Mouse (Mus musculus) layer of hippocampus, postnatal 10 days (tissue): ENCODE results near the gene Upf1. TPM values are rescaled to one million over a fixed set of nuclear protein-coding genes. Genes with fewer than 3 reads are reported as not detected.

Source experiments
- DNase-seq, 2 experiments: peaks; one replicate each; pipeline ENCODE4 v3.0.0; 2021; ENCODE audit warnings: low spot score in 2 of 2
- total RNA-seq, 2 experiments: library from RNA; stranded (reverse); gene quantifications; 2 replicates each; pipeline ENCODE4 v1.2.3; 2021

Upf1 gene
- total RNA-seq, 2 experiments from 2014 or later: 50.8 to 51.0 TPM

GRCm38 (mm10) chr8:70360769-70361168 lies 7.7 kb upstream of the Upf1 start:
- DNase-seq: peak in 1 of 2 experiments; percentile 27

- no peak for DNase-seq
Measured at GRCm38 (mm10) chr8:70359411-70359810, 6.3 kb upstream of the Upf1 start.

GRCm38 (mm10) chr8:70356111-70356510 lies 3.0 kb upstream of the Upf1 start:
- DNase-seq: no peak

DNA sequence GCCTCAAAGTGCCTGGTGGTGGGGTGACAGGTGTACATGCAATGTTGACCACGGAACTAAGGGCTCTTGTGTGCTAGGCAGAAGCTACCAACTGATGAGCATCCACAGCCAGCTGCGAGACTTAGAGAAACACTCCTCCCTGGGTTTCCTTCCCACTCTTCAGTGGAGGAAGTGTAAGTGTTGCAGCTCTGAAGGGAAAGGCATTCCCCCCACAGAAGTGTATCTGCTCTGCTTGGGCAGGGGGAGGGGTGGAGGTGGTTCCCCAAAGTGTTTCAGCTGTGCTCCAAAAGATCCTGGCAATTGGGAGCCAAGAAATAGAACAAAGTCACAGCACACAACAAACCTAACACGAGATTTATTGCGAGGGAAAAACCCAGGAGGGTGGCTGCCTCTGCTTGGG lies 926 bp upstream of the Upf1 start:
- DNase-seq: no peak

- DNase-seq: no peak
Measured at GRCm38 (mm10) chr8:70352657-70353151, 374 bp downstream of the Upf1 start.

- DNase-seq: no peak
Measured at GRCm38 (mm10) chr8:70352000-70352384, 1.1 kb downstream of the Upf1 start.

DNA sequence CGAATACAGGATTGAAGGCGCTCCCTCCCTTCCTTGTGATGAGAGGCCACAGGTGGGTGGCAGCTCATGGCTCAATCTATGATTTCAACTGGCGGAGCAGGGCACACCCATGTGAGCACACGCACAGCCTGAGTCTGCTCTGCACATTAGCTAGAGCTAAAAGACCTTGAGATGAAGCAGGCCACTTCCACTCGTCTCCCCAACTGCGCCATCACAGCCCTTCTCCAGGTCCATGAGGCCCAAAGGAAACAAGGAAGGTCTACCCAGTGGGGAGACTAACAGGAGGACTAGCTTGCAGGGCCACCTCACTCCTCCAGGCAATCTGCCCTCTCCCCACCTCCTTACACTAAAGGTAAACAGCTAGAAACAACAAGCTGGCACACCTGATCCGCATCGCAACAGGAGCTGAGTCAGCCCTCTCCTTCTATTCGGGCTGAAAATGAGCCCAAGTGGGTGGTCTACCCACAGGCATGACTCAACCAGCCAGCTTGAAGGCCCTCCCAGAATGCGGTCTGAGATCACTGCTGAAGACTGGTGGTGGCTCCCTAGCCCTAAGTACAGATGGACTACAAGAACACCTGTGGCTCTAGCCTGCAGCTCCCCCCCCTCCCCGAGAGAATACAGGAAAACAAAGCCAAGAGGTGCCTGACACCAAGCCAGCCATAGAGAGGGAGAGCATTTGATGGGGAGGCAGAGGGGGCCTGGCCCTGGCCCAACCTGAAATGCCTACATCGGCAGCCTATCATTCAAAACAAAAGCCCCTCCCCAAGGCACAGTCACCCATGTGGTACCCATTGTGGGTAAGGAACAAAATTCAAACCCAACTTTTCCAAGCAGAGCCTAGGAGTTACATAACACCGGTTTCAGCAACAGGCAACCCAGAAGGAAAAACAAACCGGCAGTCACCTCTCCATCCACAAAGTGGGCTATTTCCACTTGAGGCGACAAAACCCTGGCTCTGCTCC lies 1.8 kb downstream of the Upf1 start:
- no peak for DNase-seq

DNA sequence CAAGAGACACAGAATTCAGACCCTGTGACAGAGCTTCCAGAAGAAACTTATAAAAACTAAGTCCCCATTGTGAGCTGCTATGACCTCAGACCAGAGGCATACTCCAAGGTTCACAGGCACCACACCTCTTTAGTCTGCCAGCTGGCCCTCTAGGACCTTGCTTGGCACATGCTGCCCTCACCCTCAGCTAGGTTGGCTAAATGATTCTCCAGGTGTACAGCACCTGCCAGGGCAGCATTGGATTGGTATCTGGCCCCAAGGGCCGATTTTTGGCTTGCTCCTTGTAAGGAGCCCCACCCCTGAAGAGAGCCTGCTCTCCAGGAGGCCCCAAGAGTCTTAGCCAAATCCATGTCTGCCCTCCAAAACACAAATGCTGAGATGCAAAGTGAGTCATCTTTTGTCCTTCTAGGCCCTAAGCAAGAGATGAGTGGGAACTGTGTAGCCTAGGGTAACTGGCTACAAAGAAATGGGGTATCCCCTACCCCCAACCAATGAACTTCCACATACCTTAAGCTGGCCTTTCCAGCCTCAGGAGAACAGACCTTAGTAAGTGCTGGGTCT lies 5.1 kb downstream of the Upf1 start:
- no peak for DNase-seq

GRCm38 (mm10) chr8:70347443-70347842 lies 5.6 kb downstream of the Upf1 start:
- DNase-seq: no peak

GRCm38 (mm10) chr8:70344279-70344678 lies 8.8 kb downstream of the Upf1 start:
- no peak for DNase-seq

DNA sequence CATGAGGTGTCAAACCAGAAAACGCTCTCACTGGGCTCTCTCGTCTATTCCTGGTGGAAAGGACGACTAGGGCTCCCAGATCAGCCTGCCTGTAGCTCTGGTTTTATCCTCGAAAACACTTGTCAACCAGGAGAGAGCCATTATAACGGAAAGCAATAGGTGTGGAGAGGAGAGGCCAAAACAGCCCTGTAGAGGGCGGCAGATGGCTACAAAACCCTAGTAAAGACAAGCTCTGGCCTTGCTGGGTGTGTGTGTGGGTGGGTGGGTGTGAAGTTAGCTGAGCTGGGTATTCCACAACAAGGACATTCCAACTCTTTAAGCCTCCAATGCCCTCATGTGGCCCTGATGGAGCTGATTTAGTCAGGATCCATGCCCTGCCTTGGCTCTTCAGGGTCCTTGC lies 9.4 kb downstream of the Upf1 start:
- DNase-seq: peak; percentile 67 to 77

DNA sequence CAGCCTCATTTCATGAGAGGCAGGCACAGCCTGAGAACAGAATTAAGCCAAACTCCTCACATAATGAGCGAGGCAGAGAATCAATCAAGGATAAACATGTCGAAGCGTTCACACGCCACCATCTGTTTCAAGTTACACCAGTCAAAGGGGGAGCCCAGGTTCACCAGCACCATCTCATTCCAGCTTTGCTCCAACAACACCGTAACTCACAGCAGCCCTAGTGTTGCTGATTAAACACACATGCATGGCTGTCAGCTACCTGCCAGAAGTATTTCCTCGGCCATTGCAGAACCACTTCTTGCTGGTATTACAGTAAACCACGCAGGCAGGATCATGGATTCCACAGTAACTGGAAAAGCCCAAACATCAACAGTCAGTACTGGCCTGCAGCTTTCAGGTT lies 10.0 kb downstream of the Upf1 start:
- no peak for DNase-seq

DNA sequence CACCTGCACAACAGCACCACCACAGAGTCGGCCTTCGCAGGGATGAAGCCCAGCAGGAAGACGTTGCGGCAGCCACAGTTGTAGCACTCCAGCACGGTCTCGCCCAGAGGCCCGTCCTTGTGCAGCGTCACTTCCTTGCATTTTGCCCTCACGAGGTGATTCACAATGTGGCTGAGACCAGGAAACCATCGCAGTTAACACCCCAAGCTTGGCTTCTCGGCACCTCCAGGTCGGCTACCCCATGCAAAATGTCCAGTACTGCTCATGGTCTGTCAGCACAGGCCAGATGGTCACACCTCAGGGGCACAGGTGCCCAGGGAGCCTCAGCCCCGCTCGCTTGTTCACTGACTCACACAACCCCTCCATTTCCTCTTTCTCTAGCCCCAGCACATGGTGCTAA lies 11.1 kb downstream of the Upf1 start:
- DNase-seq: no peak

GRCm38 (mm10) chr8:70340659-70341058 lies 12.4 kb downstream of the Upf1 start:
- no peak for DNase-seq

DNA sequence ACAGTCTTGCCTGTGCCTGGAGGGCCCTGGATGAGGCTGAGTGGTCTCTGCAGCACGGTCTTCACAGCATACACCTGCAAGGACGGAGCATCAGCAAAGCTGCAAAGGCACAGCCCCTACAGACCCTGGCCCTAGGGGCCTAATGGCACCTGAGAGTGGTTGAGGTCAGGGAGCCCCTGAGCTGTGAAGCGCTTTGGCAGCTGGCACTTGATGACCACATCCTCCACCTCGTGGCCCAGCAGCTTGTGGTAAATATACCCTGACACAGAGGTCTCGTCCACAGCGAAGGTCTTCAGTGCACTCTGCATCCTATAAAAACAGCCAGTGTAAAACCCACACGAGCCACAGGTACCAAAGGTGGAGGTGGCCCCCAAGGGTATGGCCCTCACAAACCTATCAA lies 14.1 kb downstream of the Upf1 start:
- no peak for DNase-seq

- DNase-seq: no peak
Measured at GRCm38 (mm10) chr8:70332878-70333202, 20.2 kb downstream of the Upf1 start.

DNA sequence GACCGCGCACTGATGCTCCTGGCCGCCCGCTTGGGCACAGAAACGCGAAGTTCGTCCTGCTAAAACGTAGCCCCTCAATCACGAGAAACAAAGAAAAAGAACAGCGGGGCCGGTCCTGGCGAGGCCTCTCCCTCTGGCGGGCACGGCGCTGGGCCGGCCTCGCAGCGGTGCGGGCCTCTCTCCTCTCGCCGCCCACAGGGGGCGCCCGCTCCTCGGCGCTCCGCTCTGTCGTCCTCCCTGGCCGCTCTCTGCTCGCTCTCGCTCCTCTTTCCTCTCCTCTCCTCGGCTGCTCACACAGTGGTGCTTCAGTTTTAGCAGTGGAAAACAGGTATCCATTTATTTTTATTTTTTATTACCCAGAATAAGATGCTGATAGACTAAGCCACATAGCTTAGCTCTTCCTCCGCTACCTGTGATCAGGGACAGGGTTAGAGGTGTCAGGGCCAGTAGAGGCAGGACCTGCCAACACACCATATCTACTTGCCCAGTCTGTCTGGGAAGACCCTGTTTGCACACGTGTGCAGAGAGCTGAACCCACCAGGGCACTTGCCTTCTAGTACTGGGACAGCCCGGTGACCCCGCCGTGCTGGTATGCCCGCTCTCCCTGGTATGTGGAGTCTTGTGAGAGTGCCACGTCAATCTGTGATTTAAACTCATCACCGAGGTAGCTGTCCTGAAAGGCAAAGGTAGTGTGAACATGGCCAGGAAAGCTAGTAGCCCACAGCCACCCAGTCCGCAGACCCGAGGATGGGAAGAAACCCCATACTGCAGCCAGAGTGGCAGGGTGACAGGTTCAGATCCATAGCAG lies 20.8 kb downstream of the Upf1 start:
- peak; percentile 85 to 88 for DNase-seq

DNA sequence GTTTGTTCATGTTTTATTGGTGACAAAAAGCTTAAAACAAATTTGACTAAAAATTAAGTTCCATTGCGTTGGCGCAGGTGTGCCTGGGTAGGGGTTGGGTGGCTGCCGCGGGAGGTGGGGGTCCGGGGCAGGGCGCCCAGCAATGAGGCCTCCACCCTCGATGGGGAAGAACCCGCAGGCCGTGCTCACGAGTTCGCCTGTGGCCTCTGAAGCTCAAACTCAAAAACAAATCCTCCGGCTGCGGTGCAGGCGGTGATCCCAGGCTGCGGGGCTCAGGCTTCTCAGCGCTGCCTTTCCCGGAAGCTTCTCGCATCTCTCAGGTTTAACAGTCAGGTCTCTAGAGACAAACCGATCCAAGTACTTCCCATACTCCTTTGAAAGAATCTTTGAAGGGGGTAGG lies 21.6 kb downstream of the Upf1 start:
- DNase-seq: peak in 1 of 2 experiments; percentile 56

DNA sequence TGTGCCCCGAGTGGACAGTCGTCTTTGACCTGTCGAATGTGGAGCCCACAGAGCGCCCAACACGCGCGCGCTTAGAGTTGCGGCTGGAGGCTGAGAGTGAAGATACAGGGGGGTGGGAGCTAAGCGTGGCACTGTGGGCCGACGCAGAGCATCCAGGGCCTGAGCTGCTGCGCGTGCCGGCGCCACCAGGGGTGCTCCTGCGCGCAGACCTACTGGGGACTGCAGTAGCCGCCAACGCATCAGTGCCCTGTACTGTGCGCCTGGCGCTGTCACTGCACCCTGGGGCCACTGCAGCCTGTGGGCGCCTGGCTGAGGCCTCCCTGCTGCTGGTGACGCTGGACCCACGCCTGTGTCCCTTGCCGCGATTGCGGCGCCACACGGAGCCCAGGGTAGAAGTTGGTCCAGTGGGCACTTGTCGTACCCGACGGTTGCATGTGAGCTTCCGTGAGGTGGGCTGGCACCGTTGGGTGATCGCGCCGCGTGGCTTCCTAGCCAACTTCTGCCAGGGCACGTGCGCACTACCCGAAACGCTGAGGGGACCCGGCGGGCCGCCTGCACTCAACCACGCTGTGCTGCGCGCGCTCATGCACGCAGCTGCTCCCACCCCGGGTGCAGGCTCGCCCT lies 22.2 kb downstream of the Upf1 start:
- DNase-seq: peak; percentile 81 to 86

DNA sequence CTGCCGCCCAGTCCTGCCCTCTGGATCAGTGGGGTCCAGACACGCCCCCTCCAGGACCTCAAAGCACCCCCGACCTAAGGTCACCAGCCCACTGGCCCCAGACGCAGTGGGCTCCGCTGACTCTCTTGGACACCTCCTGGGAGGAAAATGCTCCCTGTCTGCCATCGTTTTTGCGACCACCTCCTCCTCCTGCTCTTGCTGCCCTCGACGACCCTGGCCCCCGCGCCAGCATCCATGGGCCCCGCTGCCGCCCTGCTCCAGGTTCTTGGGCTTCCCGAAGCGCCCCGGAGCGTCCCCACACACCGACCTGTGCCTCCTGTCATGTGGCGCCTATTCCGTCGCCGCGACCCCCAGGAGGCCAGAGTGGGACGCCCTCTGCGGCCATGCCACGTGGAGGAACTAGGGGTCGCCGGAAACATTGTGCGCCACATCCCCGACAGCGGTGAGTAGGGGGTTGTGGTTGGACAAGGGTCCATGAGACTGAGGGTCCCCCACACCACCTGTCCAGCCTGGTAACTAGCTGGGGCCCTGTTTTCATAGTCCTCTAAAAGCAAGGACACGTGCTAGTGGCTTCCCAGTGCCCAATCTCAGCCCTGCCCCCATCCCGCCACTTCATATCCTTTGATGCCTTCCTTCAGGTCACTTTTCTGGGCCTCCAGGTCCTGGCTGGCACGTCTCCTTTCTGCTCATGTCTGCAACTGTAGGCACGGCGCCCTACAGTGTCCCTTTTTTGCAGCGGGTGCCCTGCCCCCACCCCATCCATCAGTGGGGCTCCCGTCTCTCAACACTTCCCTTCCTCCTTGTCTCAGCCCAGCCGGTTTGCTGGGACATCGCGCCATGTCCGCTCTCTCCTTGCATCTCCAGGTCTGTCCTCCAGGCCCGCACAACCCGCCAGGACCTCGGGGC lies 23.0 kb downstream of the Upf1 start:
- DNase-seq: peak; percentile 48 to 62
